Mouse (Mus musculus) stomach, postnatal 0 days (tissue): ENCODE measurements around the gene Tfeb. TPM values are rescaled to one million over a fixed set of nuclear protein-coding genes. Genes with fewer than 3 reads are reported as not detected.

Source experiments
- ATAC-seq: fragments of 200-750 bp; cut with Nextera tagmentation; 2 replicates; pipeline ENCODE4 v1.8.0; 2017; ENCODE audit not compliant: low FRiP score, low TSS enrichment
- DNase-seq: peaks from one replicate; pipeline ENCODE4 v3.0.0-alpha.2; 2016; ENCODE audit warnings: low spot score
- H3K27ac ChIP-seq: fragments of 300-500 bp; sonication (generic); replicated peaks from 2 replicates; pipeline ENCODE4 v1.5.1; 2014; ENCODE audit warnings: mild to moderate bottlenecking, control low read depth
- H3K27me3 ChIP-seq: fragments of 300-500 bp; sonication (generic); 2 replicates; pipeline ENCODE4 v1.6.1; 2014; ENCODE audit warnings: low read length; ENCODE audit not compliant: control insufficient read depth, insufficient read depth
- H3K36me3 ChIP-seq: fragments of 300-500 bp; sonication (generic); 2 replicates; pipeline ENCODE4 v1.6.1; 2014; ENCODE audit warnings: low read length, mixed read lengths; ENCODE audit not compliant: control insufficient read depth, insufficient read depth
- H3K4me1 ChIP-seq: fragments of 300-500 bp; sonication (generic); replicated peaks from 2 replicates; pipeline ENCODE4 v1.6.1; 2014; ENCODE audit warnings: antibody characterized with exemption; ENCODE audit not compliant: control insufficient read depth, insufficient read depth
- H3K4me2 ChIP-seq: fragments of 300-500 bp; sonication (generic); replicated peaks from 2 replicates; pipeline ENCODE4 v1.6.1; 2014; ENCODE audit warnings: low read depth, mild to moderate bottlenecking, control low read depth, moderate library complexity
- H3K4me3 ChIP-seq: fragments of 300-500 bp; sonication (generic); 2 replicates; pipeline ENCODE4 v1.5.1; 2014; ENCODE audit warnings: low read depth, low read length, control low read depth
- H3K9ac ChIP-seq: fragments of 300-500 bp; sonication (generic); 2 replicates; pipeline ENCODE4 v1.6.1; 2014; ENCODE audit warnings: mild to moderate bottlenecking, low read length, control low read depth, mixed read lengths
- H3K9me3 ChIP-seq: fragments of 300-500 bp; sonication (generic); 2 replicates; pipeline ENCODE4 v1.6.1; 2016; ENCODE audit warnings: low read length; ENCODE audit not compliant: control insufficient read depth
- CTCF ChIP-seq: IDR thresholded peaks from 2 replicates; pipeline ENCODE4 v1.5.1; 2016; ENCODE audit warnings: antibody characterized with exemption, low read depth, mild to moderate bottlenecking, moderate library complexity
- EP300 ChIP-seq: optimal IDR thresholded peaks from 2 replicates; pipeline ENCODE3; 2016; ENCODE audit warnings: antibody characterized with exemption
- WGBS: fragments of 180-500 bp; shearing (Covaris S2); extraction: QIAGEN DNeasy Blood & Tissue Kit; methylation state at CpG from one replicate; pipeline ENCODE4 v1.1.7; 2014; 5-methylcytosine and 5-hydroxymethylcytosine counted together
- polyA plus RNA-seq: library from polyadenylated mRNA; unstranded; fragments of >200 nt; fragmentation: Nextera tagmentation; extraction: Ambion mirVana; gene quantifications from 2 replicates; pipeline ENCODE4 v1.2.1, GENCODE M21; 2015

Gene Tfeb
- polyA plus RNA-seq, 1 experiment from 2014 or later = 10.4 TPM

DNA sequence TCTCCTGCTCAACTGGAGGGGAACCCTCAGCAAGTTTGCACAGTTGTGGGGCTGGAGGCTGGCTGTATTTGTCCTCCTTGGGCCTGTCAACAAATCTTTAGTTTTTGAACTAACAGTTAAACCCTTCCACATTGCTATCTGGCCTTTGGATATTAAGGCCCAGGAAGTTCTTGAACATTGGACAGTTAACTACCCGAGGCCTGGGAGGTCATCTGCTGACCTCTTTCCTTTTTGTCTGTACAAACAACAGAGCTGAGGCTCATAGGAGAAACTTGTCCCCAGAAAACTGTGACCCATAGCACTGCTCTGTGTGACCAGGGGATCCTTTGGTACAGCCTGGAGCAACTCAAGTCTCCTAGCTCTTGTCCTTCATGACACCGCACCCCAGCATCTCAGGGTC is 37.8 kb upstream of the Tfeb start:
- H3K27me3 ChIP-seq = no peaks in the 10 kb centered on the region
- no peak overlapping the region for H3K4me2 ChIP-seq
- H3K36me3 ChIP-seq = peaks cover 7% of the 10 kb centered on the region; the same call in 1 of the 2 replicates
- WGBS = 65% methylated on average over 2 of the region's 2 CpGs
- no peak overlapping the region for H3K9ac ChIP-seq
- no peak for DNase-seq
- no peaks in the 10 kb centered on the region for H3K4me1 ChIP-seq
- no peak overlapping the region for H3K4me3 ChIP-seq
- ATAC-seq = no peak
- no peaks in the 10 kb centered on the region for H3K9me3 ChIP-seq
- H3K27ac ChIP-seq = no peak overlapping the region
- TF ChIP-seq CTCF (no peak), EP300 (no peak)

DNA sequence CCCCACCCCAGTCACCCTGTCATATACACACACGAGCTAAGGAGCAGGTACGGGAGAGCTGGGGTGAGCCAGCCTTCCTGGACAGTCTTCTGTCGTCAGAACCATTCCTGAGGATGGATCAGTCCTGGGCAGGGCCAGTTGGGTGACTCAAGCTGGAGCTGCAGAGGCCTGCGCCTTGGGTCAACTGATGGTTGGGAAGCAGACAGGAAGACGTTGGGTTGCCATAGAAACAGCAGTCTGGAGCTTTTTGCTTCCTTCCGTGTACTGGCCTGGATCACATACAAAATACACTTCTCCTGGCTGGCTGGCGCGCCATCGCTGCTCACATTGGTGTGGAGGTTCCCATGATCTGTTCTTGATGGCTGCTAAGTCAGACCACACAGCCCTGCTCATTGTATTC is 35.0 kb upstream of the Tfeb start:
- ATAC-seq (no peak), DNase-seq (no peak)
- H3K9me3 ChIP-seq = no peaks in the 10 kb centered on the region
- peaks cover 7% of the 10 kb centered on the region; the same call in 1 of the 2 replicates for H3K36me3 ChIP-seq
- no peaks in the 10 kb centered on the region for H3K4me1 ChIP-seq
- H3K27me3 ChIP-seq = no peaks in the 10 kb centered on the region
- 82% methylated on average over 9 of the region's 9 CpGs for WGBS
- TF ChIP-seq CTCF (no peak), EP300 (no peak)
- H3K4me2 ChIP-seq = no peak overlapping the region
- H3K4me3 ChIP-seq = no peak overlapping the region
- H3K9ac ChIP-seq = no peak overlapping the region
- no peak overlapping the region for H3K27ac ChIP-seq

DNA sequence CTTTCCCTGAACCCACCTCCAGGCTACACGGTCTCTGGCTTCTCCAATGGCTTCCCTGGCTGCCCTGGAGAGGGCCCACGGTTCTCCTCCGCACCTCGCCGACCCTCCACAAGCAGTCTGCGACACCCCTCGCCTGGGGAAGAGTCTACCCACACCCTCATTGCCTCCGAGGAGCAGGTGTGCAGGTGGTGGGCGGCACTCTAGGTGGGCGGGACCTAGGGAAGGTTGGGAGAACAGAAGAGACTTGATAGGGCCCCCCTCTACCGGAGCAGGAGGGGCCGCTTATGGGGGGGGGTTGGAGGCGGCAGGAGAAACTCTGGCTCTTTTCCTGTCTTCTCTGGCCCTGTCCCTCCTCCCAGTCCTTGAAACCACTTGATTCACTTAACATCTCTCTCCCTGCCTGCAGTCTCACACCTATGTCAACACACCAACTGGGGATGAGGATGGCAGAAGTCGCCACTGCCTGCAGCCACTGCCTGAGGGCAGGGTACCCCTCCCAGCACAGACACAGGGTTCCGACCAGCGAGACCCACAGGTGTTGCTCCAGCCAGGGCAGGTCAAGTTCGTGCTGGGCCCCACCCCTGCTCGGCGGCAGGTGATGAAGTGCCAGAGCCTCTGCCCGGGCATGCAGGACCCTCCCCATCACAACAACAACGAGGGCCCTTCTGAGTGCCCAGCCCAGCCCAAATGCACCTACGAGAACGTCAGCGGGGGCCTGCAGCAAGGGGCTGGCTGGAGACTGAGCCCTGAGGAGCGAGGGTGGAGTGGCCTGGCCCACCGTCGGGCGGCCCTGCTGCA is 34.1 kb upstream of the Tfeb start:
- Histone ChIP-seq H3K36me3 (peaks cover 7% of the 10 kb centered on the region; the same call in 1 of the 2 replicates), H3K4me2 (no peak overlapping the region), H3K4me1 (no peaks in the 10 kb centered on the region), H3K9ac (no peak overlapping the region), H3K9me3 (no peaks in the 10 kb centered on the region), H3K4me3 (no peak overlapping the region), H3K27me3 (no peaks in the 10 kb centered on the region), H3K27ac (no peak overlapping the region)
- ATAC-seq (no peak), DNase-seq (no peak)
- TF ChIP-seq CTCF = no peak
- TF ChIP-seq EP300 = no peak
- 47% methylated on average over 28 of the region's 28 CpGs for WGBS

DNA sequence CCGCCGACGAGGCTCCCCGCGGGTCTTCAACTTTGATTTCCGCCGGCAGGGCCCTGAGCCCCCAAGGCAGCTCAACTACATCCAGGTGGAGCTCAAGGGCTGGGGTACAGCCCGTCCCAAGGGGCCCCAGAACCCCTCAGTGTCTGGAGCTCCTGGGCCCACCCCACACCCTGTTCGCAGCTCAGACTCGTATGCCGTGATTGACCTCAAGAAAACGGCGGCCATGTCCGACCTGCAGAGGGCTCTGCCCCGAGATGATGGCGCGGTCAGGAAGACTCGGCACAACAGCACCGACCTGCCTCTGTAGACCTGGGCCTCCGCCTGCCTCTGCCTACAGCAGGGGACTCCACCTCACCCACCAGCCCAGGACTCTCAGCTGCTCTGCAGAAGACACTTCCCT is 33.3 kb upstream of the Tfeb start:
- H3K4me3 ChIP-seq = no peak overlapping the region
- peaks cover 7% of the 10 kb centered on the region; the same call in 1 of the 2 replicates for H3K36me3 ChIP-seq
- ATAC-seq (no peak), DNase-seq (no peak)
- 53% methylated on average over 20 of the region's 20 CpGs for WGBS
- H3K27me3 ChIP-seq = no peaks in the 10 kb centered on the region
- H3K9ac ChIP-seq = no peak overlapping the region
- H3K4me1 ChIP-seq = no peaks in the 10 kb centered on the region
- H3K9me3 ChIP-seq = no peaks in the 10 kb centered on the region
- H3K27ac ChIP-seq = no peak overlapping the region
- no peak overlapping the region for H3K4me2 ChIP-seq
- no peak for TF ChIP-seq EP300
- TF ChIP-seq CTCF = no peak

DNA sequence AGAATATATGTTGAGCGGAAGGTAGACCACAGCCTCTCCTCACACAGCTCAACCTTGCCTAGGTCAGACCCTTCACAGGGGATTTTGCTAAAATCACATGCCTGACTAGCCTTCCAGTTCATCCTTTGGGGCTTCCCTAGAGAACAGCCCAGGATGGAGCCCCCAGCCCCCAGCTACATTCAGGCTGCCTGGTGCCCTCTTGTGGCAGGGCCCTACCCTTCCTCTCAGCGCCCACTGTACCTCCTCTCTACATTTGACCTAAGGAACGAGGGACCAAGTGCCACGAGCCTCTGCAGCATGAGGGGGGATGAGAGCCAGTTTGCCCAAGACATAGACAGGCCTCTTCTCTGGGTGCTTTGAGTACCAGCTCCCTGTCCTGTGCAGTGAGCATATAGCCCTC is 32.1 kb upstream of the Tfeb start:
- Histone ChIP-seq H3K27ac (no peak overlapping the region), H3K4me3 (no peak overlapping the region), H3K9ac (no peak overlapping the region), H3K4me1 (no peaks in the 10 kb centered on the region), H3K27me3 (no peaks in the 10 kb centered on the region), H3K4me2 (no peak overlapping the region), H3K36me3 (peaks cover 7% of the 10 kb centered on the region; the same call in 1 of the 2 replicates), H3K9me3 (no peaks in the 10 kb centered on the region)
- 78% methylated on average over 4 of the region's 4 CpGs for WGBS
- ATAC-seq (no peak), DNase-seq (no peak)
- TF ChIP-seq EP300 (no peak), CTCF (peak; percentile 47)

DNA sequence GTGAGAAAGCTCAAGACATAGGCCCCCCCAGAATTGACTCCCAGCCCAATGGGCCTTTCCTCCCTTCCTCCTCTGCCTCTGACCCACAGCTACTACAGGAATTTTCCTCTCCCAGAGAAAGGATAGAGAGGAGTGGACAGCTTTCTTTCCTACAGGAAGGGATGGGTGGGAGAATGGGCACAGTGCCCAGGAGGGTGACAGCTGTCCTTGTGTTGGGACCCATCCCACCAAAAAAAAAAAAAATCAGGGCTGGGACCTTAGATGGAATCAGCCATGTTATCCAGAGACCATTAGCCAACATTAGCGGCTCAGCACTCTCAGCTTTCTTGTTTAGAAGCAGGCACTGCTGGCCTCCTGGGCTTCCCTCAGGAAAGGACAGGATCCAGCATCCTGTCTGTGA is 30.6 kb upstream of the Tfeb start:
- ATAC-seq (no peak), DNase-seq (no peak)
- WGBS = 47% methylated on average over 1 of the region's 1 CpGs
- no peak overlapping the region for H3K4me2 ChIP-seq
- TF ChIP-seq EP300 (no peak), CTCF (no peak)
- H3K9me3 ChIP-seq = no peaks in the 10 kb centered on the region
- H3K27ac ChIP-seq = no peak overlapping the region
- no peak overlapping the region for H3K4me3 ChIP-seq
- no peaks in the 10 kb centered on the region for H3K4me1 ChIP-seq
- H3K36me3 ChIP-seq = peaks cover 7% of the 10 kb centered on the region; the same call in 1 of the 2 replicates
- no peaks in the 10 kb centered on the region for H3K27me3 ChIP-seq
- H3K9ac ChIP-seq = no peak overlapping the region
